Mouse (Mus musculus) lung, postnatal 36 days (tissue): Measurements from ENCODE around the gene Cxcl17.
"Not testable (repeated sequence)": the region's sequence is repeated elsewhere in the genome, so short reads cannot be mapped to it uniquely, and the experiment has no call there.

Experiments
- DNase-seq: peaks from one replicate; pipeline ENCODE4 v3.0.0; 2022; ENCODE audit warnings: mixed read lengths

Gene Cxcl17

DNA sequence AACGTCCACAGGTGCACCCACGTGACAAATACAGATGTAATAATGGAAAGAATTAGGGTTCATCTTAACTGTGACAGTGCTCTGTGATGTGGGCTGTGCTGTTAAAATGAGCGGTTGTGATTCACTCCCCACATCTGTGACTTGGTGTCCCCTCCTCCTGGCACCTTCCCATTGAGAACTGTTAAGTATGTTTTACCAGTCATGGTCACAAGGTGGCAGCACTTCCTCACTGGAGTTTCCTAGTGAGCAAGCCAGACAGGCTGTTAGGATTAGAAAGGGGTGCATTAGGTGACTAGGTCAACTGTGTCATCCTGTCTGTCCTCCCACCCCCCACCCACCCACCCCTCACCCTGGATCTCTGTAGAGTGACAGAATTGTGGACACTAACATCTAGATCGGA is 11.7 kb upstream of the Cxcl17 start:
- DNase-seq, result peak; percentile 95

DNA sequence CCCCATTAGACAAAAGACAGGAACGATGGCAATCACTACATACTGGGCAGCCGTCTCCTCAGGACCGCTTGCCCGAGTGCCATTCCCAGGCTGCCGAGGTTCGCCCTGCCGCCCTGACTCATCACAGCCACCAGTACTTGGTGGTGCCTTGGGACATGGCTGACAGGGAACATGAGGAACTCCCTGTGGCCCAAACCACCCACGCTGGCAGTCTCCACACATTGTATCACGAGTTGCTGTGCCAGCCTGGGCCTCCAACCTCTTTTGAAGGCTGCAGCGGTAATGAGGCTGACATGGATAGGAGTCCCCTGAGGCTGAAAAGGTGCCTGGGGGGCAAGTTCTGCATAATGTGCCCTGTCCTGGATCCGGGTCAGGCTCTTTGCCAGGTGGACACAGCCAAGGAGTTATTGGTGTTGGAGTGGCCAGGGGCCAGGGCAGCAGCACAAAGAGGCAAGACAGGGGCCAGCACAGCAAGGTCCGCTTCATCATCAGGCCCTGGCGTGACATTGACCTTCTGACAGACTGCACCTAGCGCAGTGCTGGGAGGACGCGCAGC is 9.7 kb upstream of the Cxcl17 start:
- no peak for DNase-seq

DNA sequence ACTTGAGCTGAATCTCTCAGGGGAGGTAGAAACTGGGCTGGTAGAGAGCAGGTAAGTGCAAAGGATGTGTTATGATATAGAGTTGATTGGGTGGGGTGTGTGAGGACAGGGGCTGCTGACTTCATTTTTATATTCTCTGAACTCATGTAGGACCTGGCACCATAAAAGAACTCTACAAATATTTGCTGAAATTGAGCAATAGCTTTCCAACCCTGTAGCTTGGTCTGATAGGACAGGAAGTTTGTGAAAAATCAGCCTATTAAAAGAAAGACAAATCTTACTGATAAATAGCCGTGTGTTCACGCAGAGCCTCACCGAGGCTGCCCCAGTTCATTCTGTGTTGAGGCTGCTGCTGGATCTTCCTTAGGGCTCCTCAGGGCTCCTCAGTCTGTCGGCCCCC is 7.3 kb upstream of the Cxcl17 start:
- DNase-seq, result no peak

DNA sequence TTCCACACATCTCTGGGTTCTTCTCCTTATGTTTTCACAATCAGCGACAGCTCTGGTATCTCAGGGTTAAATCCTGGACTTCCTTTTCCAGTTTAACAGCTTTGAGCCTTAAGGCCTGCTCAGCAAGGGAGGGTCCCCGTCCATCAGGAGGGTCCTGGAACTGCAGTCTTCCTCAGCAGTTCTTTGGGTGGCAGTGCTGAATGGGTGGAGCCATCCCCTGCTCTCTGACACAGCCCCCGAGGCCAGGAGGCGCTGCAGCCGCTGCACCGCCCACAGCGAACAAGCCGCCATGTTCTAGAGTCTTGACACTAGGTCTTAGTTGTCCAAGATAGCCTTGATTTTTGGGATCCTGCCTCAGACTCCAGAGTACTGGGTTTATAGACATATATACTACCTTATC is 6.8 kb upstream of the Cxcl17 start:
- DNase-seq, result no peak

DNA sequence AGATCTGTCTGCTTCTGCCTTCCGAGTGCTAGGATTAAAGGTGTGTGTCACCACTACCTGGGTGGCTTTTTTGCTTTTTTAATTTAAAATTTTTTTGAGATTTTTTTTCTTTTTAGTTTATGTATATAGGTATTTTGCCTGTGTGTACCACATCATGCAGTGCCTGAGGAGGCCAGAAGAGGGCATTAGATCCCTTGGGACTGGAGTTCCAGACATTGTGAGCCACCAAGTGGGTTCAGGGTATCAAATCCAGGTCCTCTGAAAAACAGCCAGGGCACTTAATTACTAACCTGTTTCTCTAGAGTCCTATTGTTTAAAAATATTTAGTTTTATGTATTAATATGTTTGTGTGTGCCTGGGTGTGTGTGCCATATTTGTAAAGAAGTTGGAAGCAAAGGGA is 4.9 kb upstream of the Cxcl17 start:
- peak; percentile 77 for DNase-seq

DNA sequence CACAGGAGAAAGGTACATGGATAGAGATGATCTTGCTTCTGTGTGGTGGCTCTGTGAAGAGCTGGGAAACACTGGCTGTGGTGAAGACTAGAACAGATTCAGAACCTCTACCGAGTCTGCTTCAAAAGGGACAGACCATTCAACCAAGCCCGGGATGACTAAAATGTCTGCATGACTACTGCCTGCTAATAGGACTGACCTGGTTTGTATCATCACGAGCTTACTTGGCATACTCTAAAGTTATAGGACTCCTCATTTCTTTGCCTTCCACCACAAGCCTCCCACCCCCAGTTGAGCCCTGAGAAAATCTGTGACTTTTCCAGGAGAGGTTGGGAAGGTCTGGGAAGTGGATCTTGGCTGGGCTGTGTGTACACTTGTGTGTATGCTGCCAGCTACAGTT is 825 bp downstream of the Cxcl17 start:
- DNase-seq, result no peak

DNA sequence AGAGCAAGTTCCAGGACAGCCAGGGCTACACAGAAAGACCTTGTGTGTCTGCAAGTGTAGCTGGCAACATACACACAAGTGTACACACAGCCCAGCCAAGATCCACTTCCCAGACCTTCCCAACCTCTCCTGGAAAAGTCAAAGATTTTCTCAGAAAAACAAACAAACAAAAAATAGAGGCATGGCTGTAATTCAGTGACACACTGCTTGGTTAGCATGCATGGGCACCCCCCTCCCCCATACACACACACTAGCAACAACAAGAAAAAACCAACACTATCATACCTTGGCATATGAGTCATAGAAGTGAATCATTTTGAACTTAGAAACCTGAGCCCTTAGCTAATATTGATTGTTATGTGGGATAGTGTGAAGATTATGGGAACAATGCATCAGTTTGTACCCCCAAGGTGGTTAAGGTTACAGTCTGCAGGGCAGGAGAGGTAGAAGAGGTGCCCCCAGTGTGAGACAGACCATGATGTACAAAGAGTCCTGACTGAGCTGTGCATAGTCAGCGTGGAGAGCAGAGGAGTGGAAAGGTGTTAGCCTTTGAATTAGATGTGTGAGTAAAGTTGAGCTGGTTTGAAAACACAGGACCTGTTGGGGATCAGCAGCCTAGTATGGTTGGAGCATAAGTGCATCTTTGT is 1.6 kb downstream of the Cxcl17 start:
- no peak for DNase-seq

DNA sequence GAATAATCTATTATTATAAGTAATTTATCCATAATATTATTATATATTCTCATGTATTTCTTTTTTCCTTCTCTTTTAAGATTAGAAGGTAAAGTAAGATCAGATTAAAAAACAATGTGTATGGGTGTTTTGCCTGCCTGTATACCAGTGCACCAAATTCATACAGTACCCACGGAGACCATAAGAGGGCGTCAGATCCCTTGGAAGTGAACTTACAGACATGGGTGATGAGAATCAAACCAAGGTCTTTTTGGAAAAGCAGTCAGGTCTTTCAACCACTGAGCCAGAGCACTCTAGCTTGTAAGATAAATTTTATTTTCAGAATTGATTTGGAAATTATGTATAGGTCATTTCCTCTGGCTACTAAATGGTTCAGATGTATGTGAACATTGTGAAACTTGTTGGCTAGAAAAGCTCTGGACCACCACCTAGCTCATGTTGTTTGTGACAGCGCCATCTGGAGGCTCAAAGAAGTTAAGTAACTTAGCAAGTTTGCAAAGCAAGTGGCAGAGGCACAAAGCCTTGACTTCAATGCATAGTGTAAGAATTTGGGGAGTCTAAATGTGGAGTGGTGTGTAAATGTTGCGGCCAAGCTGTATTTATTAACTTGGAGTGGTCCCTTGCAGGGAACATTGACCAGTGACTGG is 3.4 kb downstream of the Cxcl17 start:
- DNase-seq, result peak; percentile 82

DNA sequence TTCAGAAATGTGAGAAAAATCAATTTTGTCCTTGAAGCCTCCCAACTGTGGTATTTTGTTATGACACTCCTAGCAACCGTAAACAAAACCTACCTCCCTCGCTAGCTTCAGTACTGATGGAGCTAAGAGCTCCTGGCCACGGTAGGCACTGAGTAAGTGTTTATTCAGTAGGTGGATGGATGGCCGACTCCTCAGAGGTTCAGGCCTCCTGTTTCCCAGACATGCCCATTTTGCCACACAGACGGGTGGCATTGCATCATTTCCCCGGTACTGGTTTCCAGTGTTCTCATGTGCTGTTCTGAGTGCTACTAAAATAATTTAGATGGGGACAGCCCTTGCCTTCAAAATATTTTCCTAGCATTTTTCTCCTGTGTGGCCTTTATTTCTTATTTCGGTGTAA is 6.2 kb downstream of the Cxcl17 start:
- DNase-seq, result peak; percentile 53

DNA sequence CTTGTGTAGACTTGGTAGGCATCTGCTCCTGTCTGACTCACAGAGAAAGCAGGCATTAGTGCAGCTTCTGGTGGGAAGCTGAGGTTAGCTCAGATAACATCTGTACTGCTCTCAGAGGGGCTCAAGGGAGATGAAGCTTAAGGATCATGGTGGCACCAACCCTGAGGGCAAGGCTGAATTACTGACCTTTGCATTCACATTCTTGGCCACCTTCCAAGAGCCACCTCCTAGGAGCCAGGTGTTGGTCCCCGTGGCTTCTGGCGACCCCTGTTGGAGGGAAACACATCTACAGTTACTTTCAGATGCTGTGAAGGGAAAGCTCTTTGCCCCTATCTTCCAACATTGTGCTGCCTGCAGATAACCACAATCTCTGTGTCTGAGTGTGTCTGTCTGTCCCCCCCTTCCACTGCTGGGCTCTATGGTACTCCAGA is 10.0 kb downstream of the Cxcl17 start:
- peak; percentile 84 for DNase-seq

DNA sequence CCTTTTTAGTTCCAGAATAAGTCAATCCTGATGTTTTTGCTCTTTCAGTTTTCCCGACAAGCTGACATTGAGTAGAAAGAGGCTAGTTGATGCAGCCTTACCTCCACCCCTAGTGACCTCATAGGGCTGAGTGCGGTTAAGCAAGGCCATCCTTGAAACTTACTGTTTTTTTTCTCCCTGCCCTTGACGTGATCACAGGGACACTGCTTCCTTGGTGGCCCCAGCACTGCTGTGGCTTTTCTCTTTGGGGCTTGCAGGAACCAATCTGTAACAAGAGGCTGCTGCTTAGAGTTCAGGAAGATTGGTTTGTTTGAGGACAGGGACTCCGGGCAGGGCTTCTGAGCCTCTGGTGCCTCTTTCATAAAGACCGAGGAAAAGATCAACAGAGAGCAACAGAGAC is 10.7 kb downstream of the Cxcl17 start:
- DNase-seq, result no peak

DNA sequence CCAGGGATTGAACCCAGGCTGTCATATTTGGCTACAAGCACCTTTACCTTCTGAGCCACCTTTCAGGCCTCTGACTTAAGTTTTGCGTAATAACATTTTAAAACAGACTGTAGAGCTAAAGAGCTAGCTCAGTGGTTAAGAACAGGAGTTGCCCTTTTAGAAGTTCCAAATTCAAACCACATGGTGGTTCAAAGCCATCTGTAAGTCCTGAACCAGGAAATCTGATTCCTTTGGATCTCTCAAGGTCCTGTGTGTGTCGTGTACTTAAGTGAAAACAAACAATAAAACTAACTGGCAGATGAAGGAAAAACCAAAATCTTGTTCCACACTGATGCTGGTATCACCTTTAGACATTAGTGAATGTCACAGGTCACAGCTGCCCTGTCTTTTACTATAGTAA is 11.1 kb downstream of the Cxcl17 start:
- no peak for DNase-seq

DNA sequence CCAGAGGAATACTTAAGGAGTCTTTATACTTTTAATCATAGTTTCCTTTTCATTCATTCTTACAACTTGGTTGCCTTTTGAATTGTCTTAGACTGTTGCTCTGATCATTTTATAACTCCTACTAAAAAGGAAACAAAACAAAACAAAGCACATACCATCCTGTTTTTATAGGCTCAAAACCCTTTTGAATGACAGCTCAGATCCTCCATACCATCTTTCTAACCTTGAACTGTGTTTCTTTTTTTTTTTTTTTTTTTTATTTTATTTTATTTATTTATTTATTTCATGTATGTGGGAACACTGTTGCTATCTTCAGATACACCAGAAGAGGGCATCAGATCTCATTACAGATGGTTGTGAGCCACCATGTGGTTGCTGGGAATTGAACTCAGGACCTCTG is 13.7 kb downstream of the Cxcl17 start:
- DNase-seq, result not testable (repeated sequence)

DNA sequence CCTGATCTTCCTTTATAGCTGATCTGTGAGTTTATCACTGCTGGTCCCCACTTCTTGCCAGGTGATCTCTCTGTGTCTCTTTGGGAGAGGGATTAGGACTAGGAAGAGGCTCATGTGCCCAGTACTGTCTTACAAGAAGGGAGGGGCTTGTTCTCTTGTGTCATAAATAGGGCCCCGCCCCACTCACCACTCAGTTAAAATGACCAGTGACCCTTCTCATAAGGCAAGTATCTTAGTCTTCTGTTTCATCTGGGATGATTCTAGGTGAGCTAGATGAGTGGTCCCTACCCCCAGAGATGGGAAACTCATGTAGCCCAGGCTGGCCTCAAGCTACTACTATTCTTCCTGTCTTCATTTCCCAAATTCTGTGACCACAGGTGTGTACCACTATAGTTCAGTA is 14.1 kb downstream of the Cxcl17 start, which contains the start of gene Lipe:
Lipe (minus strand) TSS at position 101 of the 400 bp plus-strand sequence.
- DNase-seq, result no peak

DNA sequence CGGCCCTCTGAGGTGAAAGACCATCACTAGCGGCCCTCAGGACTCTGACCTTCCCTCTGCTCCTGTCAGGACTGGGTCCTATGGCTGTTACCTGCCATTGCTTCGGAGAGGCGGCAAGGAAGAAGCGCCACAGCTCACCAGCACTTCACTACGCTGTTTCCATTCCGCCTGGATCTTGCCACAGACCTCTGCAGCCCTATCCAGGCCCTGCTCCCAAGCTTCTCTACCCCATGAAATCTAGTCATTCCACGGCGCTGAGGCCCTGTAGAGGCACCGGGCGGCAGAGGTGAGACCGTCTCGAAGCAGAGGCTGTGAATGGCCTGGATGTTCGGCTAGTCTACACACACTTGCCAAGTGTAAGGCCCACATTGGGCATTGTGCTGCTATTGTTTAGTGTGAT is 16.1 kb downstream of the Cxcl17 start:
- DNase-seq, result no peak

DNA sequence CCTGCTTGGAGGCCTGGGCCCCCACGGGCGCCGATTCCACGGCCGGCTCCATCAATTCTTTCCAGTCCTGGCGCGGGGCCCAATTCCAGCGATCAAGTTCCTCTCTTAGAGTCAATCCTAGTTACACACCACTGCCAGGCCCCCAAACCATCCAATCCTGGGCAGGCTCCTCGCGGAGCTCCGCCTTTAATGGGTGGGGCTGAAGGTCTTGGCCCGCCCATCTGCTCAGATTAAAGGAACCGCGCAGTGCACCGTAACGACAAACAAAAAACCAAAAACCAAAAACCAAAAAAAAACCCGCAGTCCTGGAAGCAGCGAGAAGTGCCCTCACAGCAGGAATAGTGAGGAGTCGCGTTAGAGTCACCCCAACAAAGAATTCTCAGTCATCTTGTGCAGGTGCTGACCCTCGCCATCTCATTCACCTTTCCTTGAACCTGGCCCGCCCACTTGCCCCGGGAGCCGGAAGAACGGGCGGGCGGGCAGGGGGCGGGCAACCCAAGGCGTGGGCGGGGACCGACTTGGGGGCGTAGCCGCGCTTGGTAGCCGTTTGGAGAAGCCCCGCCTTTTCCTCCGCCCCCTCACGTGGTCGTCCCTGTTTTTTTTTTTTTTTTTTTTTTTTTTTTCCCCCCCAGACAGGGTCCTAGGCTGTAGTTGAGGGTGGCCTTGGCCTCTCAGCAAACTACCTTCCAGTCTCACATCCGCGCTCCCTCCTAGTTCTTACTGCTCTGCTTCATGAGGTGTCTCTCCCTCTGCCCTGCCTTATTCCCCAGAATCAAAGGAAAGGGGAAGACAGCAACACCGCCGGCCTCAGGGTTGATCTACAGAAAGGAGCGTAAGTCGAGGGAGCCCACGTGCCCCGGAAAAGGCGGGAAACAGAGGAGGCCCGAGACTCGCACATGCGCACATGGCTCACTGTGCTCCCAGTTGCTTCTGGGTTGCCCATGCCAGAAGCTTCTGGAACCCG is 16.8 kb downstream of the Cxcl17 start:
- peak; percentile 98 for DNase-seq

DNA sequence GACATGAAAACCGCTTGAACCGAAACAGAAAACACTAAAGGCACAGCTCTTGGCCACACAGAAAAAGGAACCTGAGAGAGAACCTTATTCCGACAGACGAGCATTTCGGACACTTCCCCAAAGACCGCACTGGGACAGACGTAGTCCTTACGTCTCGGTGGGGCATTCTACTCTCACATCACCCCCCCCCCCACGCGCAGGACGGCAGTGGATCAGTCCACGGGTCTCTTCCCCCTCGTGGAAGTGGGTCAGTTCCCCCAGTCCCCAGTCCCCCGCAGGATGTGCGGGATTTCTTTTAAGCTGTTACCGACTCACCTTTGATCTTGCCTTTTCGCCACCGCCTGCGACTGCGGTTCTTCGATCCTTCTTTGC is 17.5 kb downstream of the Cxcl17 start:
- DNase-seq, result peak; percentile 49

DNA sequence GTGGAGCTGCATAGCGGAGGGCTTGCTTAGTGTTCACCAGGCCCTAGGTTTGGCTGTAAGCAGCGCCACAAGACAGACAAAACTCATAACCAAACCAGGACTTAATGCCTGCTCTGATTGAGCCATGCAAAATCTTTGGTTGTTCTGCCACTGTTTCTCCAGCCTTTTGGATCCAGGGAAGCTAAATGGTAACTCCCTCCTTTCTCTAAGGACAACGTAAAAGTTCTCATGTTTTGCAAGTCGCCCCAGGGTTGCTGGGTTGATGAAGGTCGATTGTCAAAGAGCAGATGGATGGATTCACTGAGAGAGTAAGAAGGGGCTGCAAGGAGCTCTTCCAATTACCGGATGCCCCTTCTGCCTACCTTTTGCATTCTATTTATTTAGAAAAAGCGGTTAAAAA is 17.9 kb downstream of the Cxcl17 start:
- no peak for DNase-seq

DNA sequence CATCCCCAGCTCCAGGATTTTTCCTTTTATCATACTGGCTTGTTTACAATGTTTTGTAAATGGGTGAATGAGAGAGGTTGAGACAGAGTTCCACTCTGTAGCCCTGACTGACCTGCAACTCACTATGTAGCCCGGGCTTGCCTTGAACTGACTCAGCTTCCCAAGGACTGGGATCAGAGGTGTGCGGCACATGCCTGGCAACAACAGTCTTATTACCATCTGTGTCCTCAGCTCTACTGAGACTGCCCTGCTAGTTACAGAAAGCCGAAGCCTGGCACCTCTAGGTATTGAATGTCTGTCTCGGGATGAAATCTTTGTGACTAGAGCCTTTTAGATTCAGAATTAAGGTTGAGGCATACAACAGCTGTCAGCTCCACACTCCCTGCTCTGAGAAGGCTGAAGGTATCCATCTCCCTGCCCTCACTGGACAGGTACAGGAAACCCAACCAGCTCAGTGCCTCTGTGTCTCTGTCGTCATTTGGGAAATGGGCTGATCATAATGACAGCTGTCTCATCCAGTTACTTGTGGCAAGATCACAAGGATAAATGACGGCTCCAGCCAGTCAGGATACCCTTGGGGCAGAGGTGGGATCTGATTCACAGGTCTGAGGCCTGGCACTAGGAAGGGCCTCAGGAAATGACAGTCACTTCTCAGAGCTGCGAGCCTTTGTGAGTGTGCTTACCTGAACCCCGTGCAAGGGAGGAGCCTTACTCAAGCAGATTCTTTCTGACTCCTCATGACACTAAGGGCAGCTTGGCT is 19.1 kb downstream of the Cxcl17 start:
- DNase-seq, result no peak

DNA sequence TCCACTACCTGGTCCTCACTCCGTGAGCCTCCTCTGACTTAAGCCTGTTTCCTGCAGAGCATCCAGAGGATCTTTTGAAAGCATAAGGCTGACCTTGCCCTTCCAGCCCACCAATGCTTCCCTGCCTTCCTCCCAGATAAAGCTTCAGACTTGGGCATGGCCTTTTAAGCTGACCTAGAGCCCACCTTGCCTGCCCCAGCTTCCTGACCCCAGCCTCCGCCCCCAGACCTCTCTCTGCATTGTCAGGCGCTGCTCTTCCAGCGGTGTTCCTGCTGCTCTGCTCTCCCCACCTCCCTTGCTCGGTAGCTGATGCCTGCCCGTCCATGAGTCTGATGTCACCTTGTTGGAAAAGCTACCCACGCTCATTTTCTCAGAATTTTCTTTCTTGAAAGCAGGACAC is 19.8 kb downstream of the Cxcl17 start:
- DNase-seq, result no peak

DNA sequence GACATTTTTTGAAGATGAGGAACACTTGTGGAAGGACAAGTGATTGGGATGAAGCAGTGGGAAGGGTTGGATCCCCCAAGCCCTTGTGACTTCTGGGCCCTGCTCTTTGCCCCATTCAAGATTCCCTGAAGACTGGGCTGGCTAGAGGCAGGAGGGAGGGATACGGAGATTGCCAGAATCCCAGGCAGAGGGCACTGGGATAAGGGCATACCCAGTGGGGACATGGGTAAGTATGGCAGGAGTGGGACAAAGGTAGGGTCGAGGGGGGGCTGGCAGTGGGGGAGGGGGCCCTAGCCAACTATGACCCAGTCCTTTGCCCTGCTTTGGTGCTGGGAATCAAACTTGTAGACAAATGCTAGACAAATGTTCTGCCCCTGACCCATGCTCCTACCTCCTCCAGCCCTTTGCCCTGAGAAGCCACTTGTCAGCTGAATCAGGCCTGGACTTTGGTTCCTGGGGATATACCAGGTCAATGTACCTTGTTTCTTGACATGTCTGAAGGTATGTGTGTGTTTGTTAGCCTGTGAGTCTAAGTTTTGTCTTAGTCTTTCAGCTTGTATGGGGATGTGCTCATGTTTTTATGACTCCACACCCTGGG is 20.7 kb downstream of the Cxcl17 start:
- no peak for DNase-seq

DNA sequence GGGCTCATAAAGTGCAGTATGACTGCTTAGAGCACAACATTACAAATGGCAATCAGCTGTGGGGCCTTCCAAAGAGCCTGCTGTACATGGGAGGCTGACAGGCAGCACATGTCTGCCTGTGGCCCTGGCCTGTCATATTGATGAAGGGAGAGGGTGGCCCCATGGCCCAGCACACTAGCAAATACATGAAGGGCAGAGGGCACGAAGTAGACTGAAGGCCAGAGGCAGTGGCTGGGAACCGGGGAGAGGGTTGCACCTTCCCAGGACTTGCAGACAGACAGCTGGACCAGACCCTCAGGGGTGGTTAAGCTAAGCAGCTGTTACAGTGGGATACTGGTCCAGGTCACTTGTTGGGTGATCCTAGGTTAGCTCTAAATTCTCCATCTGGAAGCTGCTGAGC is 21.7 kb downstream of the Cxcl17 start:
- DNase-seq, result no peak
